Mouse (Mus musculus) embryo, embryonic 11.5 days (tissue): ENCODE results near the gene Lrg1.
A peak's percentile ranks its signal among the peaks of the same experiment; 100 is the strongest.

Experiments used
- DNase-seq: peaks from one replicate; pipeline ENCODE4 v3.0.0-alpha.2; 2012; ENCODE audit warnings: low read depth, low spot score

Lrg1 gene

DNA sequence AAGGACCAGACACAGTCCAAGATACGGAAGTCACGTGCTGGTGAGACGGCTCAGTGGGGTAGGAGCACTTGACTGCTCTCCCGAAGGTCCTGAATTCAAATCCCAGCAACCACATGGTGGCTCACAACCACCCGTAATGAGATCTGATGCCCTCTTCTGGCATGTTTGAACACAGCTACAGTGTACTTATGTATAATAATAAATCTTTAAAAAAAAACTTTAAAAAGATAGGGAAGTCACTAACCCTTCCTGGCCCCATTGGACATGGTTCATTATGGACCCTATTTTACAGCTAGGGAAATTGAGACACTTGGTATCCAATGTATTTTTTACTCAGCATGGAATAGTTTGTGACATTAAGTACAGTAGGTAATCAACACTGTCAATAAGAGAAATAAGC, 44.3 kb downstream of the Lrg1 start:
- no peak for DNase-seq

DNA sequence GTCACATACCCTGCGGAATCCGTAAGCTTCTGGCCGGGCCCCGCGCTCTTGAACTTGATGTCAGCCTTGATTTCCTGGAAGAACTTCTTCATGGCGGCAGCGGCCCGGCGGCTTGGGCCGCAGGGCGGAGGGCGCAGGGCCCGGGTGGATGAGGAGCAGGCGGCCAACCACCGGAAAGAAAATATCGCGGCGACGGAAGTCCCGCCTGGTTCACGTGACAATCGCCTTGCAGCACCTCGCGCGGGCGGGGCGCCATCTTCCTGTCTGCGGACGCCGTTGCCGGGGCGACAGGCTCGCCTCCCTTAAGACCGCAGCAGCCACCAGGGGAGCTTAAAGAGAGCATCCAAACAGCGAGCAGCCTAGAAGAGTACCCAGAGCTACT, 47.0 kb downstream of the Lrg1 start, which contains the start of gene Ubxn6:
Ubxn6 (minus strand) TSS at position 202 of the 382 bp plus-strand sequence.
- DNase-seq: peak; percentile 90

DNA sequence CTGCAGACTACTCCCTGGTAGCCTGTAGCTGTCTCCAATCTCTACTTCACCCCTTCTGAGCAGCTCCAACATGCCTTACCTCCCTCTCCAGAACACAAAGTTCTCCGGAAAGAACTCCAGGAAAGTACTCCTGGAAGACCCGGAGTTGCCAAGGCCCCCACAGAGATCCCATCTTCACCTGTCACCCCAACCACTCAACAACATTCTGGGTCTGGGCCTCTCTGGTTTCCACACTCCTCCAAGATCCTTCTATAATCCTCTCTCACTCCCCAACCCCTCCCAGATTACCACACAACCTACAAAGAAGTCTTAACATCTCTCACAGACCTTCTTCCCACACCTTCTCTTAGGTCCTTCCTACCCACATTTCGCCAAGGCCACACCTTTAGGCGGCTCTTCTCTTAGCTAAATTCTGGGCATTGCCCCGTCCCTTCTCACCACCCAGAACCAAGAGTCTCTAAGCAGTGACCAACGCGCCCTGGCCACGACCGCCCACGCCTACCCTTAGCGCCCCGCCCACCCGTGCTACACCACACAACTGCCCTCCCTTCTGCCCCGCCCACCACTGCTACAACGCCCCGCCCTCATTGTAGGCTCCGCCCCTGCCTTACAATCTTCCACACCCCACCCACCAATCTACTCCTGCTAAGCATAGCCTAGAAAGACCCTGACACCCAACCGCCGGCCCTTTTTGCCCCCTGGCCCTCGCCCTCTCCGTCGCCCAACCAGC, 47.5 kb downstream of the Lrg1 start:
- DNase-seq: peak; percentile 72

DNA sequence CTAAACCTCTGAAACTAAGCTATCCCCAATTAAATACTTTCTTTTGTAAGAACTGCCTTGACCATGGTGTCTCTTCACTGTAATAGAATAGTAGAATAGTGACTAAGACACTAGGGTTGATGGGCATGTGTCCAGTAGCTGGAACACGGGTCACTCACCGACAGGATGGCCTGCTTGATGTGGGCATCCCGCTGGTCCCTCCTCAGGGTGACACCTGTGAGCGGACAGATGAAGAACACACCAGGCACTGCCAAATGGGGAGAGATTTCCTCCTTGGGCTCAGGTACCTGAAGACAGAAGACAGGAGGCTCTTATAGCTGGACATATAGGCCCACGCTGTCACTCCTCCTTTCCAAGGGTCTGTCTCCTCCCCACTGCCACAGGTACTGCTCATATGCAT, 49.6 kb downstream of the Lrg1 start:
- DNase-seq: no peak

DNA sequence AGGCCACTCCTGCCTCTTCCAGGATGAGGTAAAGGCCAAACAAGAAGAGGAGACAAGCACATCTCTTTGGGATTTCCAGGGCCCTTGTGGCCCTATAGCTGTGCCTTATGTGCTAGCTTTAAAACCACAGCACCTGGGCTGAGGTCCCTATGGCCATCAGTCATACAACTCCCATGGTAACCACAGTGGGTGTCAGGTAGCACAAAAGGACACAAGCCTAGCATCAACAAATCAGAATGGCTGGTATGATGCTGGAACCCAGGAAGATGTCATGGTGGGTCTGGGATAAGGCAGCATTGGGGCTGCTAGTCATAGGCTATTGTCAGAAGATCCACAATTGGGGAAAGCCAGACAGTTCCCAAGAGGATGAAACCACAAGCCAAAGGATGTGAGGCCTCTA, 50.7 kb downstream of the Lrg1 start:
- no peak for DNase-seq
